Mouse (Mus musculus): ENCODE measurements at regions not wholly inside any gene's neighbourhood (a gene's known extent, or its start where the extent isn't known, plus 50 kb on each side); places are given as distances from the start of the nearest gene placed in this dataset.

DNA sequence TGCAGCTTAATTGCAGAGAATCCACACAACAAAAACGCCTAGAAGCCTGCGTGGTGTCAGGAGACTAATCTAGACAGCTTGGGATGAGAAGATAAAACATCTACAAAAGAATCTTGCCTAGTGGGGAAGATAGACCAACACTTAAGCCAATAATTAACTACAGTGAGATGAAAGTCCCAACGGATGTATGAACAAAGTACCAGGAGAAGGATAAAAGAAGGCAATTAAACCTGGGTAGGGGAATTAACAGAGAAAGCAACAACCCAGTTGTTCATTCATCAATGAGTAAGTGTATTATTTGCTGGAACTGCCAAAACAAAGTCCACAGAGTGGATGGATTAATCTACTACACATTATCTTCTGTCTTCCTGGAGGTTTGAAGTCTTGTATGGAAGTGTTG is 99.8 kb downstream of the Olfm4 start:
- no peak for DNase-seq (ENCODE audit: low spot score in 2 of 2)

DNA sequence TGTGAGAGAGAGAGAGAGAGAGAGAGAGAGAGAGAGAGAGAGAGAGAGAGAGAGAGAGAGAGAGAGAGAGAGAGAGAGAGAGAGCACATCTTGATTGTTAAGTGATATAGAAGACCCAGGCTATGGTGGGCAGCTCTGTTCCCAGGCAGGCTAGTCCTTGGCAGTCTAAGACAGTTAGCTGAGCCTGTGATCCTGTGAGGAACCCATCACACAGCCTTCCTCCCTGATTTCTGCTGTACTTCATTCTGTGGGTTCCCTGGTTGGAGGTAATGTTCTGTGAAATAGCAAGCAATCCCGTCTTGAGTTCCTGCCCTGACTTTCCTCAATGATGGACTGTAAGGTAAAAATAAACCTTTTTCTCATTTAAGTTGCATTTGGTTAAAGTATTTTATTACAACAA is 113.4 kb downstream of the Olfm4 start:
- no peak for DNase-seq (ENCODE audit: low spot score in 2 of 2)

DNA sequence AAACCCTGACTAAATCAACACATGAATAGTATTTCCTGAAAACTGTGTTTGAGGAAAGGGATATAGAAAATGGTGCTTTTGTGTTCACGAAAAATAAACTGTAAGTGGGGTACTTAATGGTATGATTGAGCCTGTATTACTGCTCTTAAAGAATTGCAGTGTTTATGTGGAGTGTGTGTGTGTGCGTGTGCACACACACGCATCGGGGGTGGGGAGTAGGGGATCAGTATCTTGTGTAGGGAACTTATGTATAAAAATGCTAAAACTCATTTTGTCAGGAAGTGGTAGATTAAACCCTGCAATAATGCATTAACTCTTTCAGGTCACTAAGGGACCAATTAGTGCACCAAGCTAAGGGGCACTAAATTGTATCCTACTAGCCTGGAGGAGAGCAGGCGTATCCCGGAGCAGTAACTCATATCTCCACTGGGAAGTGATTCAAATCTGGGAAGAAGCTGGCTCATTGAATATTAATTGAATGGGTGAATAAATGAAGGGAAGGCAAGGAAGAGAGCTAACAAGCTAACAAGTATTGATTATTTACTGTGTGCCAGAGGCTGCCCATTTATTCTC is 129.3 kb downstream of the Olfm4 start:
- no peak for DNase-seq (ENCODE audit: low spot score in 2 of 2)

DNA sequence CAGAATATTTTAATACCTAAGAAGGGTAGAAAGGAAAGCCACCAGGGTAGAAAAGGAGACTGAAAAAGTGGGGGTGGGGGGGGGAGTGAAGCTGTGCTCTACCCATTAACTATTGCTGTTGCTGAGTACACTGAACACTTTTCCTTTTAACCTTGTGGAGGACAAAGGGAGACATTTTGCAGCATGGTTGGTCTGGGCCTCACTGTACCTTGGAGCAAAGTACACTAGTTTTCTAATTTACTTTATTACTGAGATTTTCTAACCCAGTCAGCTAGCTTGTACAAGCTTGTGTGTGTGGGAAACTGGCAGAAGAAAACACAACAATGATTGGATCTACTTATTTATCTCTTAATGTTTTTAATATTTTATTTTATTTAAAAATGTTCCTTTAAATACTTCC is 130.4 kb downstream of the Olfm4 start:
- no peak for DNase-seq (ENCODE audit: low spot score in 2 of 2)

DNA sequence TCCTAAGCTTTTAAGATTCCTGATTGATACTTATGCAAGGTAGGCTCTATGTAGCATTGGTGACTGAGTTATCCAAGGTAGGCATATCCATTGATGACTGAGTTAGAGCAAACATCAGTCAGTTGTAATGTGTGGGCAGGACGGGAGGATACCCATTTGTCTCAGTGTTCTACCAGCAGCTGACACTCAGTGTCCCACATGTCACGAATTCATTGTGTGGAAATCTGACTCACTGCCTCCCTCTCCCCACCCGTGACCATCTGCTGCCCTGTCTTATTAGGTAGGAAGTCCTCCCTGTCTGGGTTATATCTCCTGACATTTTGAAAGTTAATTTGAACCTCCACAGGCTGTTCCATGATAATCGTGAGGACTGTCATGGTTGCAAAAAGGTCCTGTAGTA is 141.3 kb downstream of the Olfm4 start:
- no peak for DNase-seq (ENCODE audit: low spot score in 2 of 2)

DNA sequence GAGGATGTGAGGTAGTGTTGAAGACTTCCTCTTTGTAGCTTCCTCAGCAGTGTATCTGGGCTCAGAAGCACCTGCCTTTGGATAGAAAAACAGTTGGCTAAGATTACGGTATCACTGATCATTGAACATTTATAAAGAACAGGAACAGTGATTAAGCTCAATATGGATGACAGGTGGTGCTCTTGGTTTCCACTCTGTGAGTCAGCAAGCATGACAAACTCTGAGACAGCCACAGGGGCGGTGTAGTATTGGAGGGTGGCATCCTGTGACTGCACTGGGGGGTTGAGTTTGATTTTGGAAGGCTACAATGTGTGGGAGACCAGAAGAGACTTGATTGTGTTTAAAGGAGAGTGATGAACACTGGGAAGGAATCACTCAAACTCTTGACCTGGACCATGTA is 144.3 kb downstream of the Olfm4 start:
- no peak for DNase-seq (ENCODE audit: low spot score in 2 of 2)

DNA sequence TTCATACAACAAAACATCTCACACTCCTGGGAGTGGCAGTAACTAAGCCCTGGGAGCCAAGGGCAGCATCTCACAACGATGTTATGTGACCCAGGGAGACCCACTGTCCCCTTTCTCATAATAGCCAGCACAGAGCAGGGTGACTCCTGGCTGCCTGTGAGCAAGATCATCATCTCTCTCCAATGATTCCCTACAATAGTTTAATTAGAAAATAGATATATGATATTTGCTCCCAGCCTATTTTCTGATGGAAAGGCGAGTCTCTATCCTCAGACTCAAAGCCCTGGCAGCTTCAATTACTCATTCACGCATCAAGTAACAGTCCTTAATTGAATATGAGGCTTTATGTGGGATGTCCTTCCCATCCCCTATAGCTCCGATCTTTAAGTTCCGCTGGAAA is 153.7 kb downstream of the Olfm4 start:
- no peak for DNase-seq (ENCODE audit: low spot score in 2 of 2)

DNA sequence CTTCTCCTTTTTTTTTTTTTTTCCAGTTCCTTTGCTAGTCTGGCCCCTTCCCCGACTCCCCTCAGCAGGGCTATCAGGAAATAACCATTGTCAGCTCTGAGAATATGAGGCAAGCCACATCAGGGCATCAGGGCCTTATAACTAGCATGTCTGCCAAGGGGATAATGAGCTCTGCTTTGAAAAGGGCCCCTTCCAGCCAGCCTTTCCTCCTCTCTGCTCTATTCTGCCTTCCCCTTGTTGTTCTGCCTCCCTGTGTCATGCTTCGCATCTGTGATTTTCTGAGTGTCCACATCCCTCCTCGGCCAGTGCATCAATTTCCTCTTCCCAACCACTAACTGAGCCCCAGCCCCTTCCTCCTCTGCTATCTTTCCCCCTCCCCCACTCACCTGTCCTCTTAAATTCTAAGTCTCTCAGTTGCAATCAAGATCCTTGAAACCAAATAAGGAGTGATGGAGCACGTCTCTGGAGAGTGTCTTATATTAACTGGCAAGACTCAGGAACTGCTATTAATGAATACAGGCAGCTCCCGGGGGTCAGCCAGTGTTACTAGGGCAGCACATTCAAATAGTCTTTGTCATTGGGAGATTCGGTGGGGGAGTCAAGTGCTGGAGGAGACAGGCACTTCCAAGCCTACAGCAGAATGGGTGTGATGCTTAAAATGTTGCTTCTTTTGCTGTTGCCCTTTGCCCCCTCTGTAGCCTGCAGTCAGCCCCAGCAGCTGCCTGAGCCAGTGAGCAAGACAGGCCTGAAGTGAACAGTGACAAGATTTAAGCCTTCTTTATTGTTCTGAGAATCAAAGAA is 155.3 kb downstream of the Olfm4 start:
- no peak for DNase-seq (ENCODE audit: low spot score in 2 of 2)

DNA sequence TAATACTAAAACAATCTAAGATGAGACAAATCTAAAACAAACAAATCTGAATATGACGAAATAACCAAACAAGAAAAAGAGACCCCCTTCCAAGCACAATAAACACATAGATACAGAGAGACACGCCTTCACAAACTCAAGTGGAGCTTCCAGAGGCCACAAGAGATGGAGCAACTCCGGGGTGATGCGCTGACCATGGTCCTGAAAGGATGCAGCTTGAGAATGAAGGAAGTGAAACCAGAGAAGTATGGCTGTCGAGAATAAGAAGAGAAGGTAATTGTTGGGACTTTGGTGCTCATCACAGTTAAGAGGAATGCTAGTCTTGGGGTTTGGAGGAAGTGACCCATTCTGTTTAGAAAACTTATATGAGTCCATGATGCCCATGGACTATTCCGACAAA is 173.1 kb downstream of the Olfm4 start:
- DNase-seq (ENCODE audit: low spot score in 2 of 2), result peak in 1 of 2 experiments; percentile 48

DNA sequence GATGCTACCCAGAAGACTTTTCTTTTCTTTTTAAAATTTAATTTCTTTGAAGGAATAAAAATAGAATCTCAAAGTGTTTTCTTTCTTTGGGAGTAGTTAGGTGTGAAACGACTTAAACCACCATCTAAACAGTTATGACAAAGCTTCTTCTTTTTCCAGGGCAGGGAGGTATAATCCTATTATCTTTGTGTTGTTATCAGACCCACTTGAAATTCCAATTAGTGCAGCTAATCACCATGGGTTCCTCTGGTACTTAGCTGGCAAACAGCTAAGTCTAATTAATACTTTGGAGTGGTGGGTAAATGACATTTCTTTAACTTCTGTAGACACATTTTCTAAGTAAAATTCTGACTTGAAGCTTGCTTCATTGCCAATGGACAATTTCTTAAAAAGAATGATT is 185.3 kb downstream of the Olfm4 start:
- DNase-seq (ENCODE audit: low spot score in 2 of 2), result no peak

DNA sequence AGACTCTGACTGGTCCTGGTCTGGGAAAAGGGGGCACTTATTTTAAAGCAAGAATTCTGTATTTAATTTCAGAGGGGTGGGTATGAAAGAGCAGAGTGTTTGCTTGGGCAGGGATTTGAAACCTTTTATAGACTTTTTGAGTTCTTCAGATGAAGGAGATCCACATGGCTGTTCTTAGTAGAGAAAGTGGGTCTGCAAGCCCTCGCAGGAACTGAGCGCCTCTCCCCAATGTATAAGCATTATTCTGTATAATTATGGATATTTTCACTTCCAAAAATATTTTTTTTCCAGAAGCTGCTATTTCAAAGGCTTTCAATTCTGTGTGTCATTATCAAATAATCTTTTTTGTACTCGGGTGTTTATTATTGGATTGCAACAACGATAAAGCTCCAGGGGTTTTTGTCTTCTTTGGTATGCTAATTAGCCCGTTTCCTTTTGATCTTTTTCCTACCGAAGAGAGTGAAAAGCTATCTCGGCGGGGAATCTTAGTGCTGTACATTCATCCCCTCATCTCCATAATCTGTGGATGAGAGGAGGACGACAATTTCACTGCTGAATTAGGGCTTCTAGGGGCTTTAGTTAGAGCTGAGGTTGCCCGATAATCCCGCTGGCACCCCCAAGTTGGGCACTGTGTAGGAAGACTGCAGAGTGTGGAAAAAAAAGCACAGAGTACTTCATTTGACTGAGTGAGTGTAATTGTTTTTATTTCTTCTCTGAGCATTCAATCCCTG is 186.7 kb downstream of the Olfm4 start:
- DNase-seq (ENCODE audit: low spot score in 2 of 2), result no peak

DNA sequence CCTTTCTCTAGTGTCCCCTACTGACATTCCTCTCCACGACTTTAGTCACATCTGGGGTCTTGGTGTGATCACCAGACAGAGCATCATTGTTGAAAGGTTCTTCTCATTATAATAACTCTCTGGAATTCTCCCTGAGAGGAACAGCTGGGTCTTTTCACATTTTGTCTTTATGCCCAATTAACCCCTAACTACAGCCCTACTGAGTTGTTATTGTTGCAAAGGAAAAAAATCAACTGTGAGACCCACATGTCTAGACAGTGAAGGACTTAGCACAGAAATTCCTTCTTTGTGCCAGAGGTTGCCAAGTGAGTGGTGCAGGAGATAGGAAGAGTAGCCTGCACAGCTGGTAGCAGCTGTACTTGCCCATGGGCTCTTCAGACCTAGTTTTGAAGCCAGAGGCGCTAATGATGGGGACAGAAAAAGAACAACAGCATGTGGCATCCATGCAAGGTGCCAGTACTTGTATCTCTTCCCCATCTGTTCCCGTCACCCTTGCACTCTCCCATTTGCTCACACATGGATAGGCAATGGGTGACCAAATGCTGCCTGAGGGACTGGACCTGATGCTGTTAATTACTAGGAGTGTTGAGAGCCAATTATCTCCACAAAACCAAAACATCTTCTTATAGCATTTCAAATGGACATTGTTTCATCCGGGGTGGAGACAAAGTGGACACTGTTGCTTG is 189.1 kb downstream of the Olfm4 start:
- DNase-seq (ENCODE audit: low spot score in 2 of 2), result no peak

DNA sequence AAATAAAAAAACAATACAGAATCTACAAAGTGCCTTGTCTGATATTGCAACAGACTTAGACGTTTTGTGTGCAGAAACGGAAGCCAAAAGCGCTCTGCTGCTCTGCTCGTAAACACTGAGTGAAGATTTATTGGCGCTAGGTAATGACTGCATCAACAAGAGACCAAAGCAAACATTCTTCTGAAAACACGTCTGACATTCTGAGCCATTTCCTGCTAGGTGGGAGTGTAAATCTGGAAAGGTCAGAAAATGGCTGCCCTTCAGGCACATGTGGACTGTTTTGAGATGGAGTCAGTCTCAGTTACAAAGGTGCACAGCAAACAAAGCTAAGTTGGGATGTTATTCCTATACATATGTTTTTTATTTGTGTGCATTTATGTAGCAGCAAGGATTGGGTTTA is 192.6 kb downstream of the Olfm4 start:
- no peak for DNase-seq (ENCODE audit: low spot score in 2 of 2)

DNA sequence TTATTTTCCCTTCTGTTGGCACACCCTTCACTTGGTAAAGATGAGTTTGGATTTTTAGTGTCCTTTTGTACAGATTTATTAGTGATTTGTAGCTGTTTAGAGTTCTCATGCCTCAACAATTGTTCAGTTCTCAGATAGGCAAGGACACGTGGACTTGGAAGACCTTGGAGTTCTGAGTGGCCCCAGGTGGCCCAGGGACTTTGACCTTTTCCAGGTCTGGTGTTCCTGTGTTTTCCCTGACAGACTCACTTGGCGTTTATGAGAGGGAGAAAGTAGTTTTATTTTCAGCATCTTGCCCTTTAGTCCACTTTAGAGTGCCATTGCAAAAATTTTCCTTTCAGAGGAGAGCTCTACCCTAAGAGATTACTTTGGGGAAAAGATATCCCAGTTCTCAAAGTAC is 211.2 kb downstream of the Olfm4 start:
- no peak for DNase-seq (ENCODE audit: low spot score in 2 of 2)

DNA sequence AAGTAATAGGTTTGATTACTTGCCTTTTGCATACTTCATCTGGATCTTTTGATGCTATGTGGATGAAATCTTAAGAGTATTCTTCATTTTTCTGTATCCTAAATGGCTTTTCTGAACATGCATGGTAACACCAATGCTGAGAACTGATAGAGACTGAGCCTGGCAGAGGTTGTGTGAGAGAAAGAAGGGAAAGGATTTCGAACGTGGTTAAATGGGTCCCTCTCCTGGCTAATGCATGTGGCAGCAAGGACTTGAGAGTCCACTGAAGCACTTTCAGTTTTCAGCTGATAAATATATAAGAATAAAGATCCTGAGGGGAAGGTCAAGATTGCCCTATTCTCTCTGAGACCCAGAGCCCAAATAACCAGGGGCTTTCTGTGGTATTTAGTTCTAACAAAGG is 229.0 kb downstream of the Olfm4 start:
- DNase-seq (ENCODE audit: low spot score in 2 of 2), result no peak

DNA sequence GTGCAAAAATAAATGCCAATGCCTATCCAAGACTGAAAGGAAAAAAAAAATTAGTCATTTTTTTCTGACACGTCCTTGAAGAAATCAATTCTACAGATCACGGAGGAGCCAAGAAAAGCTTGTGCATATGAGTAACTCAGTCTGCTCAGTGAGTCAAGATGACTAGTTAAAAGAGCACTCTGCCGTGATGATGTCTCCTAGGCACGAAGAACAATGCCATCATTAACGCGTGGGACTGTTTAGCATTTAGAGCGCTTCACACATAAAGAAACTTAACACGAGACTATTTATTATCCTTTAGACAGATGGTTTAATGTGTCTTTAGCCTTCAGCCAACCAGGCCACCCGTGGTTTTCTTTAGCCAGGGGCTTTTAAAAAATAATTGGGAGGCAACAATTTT is 229.8 kb downstream of the Olfm4 start:
- DNase-seq (ENCODE audit: low spot score in 2 of 2), result no peak

DNA sequence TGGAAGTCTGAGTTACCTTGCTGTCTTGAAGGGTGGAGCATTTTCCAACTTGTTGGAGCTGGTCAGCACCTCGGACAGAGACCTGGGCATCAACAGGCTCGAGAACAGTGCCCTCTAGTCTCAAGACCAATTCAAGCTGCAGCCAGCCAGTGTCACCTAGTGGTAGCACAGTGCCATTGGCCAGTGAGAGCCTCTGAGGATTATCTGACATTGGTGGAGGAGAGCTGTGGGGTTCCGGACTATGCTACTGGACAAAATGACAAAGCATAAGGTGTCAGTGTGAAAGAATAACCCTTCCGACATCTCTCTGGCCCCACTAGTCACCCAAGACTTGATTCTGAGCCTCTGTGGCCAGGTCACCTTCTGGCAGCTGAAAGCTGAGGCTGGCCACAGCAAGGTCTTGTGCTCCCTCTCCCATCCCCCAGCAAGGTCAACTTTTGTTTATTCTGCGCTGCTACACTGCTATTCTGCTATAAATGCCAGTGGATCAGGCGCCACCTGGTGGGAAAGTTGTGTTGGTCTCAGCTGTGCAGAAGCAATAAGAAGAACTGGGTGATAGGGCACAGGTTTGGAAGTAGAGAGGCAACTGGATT is 232.2 kb downstream of the Olfm4 start:
- peak; percentile 22 to 65 for DNase-seq (ENCODE audit: low spot score in 2 of 2)

DNA sequence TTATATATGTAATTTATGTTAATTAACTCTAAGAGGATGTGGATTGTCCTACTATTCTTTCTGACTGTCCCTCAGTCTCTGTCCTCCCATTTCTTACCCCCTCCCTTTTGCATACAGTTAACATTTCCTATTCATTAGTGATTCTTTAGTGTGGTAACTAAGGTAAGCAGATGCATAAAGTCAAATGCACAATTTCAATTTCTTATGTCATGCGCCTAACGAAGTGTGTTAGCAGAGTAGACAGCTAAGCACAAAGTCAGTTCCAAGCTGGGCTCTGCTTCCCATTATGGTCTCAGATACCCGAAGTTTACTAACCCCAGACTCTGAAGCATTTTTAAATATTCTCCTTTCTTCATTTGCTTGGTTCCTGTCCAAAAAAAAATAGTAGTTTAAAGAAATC is 248.2 kb downstream of the Olfm4 start:
- DNase-seq (ENCODE audit: low spot score in 2 of 2), result no peak

DNA sequence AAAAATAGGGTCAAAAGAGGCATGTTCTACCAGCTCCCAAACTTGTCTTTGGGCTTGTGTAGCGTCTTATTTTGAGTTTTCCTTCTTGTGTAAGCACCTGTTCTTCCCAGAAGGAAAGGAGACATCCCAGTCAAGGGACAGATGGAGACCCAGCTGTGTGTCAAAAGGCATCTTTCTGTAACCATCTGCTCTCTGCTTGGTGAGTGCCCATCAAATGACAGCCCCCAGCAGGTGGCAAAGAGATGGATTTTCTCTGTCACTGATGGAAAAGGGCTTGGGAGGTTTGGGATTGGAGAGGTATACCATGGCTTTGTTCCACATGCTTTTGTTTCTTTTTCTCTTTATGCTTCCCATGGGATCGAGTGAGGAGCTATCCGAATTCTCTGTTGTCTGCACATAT is 249.1 kb downstream of the Olfm4 start:
- no peak for DNase-seq (ENCODE audit: low spot score in 2 of 2)

DNA sequence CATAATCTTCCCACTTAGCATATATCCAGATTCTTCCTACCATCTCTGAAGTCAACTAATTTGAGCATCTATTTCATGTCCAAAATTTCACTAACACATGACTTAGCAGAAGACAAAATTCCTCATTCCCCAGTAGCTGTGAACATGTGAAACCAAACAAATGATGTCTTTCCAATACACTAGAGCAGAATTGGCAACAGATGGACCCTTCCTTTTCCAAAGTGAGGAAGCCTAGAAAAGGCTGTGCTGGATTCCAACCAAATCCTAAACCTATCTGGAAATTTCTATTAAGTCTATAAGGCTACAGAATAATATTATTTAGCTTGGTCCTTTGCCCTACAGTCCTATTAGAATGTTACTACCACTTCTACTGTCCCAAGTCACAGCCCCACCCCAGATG is 253.3 kb downstream of the Olfm4 start:
- DNase-seq (ENCODE audit: low spot score in 2 of 2), result no peak

DNA sequence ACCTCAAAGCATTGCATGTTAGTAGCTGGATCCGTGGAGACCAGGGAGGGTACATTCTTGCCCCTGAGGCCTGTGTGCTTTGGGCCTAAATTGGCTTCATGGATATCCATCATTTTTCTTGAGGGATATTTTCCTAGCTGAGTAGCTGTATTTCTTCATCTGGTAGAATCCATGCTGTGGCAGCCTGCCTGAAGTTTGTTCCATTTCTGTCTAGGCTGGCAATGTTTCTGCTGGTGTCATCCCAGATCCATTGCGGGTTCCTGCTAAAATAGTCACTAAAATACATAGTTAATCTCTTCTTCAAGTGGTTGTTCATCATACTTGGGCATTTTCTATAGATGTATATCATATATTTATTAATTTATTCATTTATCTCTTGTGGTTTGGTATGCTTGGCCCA is 253.7 kb downstream of the Olfm4 start:
- DNase-seq (ENCODE audit: low spot score in 2 of 2), result no peak
